Mouse (Mus musculus) small intestine, adult 2 months (tissue): Measurements from ENCODE around the gene Timm10.

Experiments
- CTCF ChIP-seq: fragments of 200-500 bp; IDR thresholded peaks from 2 replicates; pipeline ENCODE4 v1.5.1; 2012; ENCODE audit warnings: low read depth, mild to moderate bottlenecking, control low read depth, inconsistent platforms, low read length, moderate library complexity, mixed read lengths; ENCODE audit not compliant: insufficient replicate concordance, insufficient read length; ENCODE audit errors: extremely low read depth
- POLR2A ChIP-seq: fragments of 200-500 bp; IDR thresholded peaks from 2 replicates; pipeline ENCODE4 v1.6.1; 2012; ENCODE audit warnings: low read depth, mild to moderate bottlenecking, control low read depth, inconsistent platforms, low read length, moderate library complexity

DNA sequence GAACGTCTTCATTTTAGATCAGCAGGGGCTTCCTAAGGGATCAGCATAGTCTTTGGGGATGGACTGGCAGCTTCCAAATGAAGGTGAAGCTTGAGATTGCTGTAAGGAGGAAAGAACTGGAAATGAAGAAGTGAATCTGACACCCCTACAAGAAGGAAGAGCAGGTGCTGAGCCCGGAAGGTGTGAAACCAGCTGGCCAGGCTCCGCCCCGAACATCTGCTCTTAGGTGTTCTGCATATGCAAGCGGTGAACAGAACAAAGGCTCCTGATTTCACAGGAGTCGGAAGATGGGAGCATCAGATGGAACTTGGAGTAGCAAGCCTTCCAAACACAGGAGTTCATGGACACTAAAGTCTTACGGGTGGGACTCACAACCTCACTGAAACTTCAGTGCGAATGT lies 10.3 kb downstream of the Timm10 start:
- TF ChIP-seq CTCF: no peak
- no peak for TF ChIP-seq POLR2A
